Mouse (Mus musculus) MEL (cell line): ENCODE data around the gene Ednra.

ENCODE experiments used
- CTCF ChIP-seq, 3 experiments: IDR thresholded peaks in 2 of 3; conservative IDR thresholded peaks in 1 of 3; 2 replicates each; pipeline ENCODE4 v1.5.1; 2011 to 2012; ENCODE audit warnings: low read length in 3 of 3, low read depth in 2 of 3, mild to moderate bottlenecking in 2 of 3, improper control_type of control experiment in 1 of 3, inconsistent platforms in 1 of 3, mixed read lengths in 1 of 3, moderate library complexity in 1 of 3; ENCODE audit not compliant: control insufficient read depth in 1 of 3, insufficient read depth in 1 of 3, poor library complexity in 1 of 3, severe bottlenecking in 1 of 3
- MAX ChIP-seq: IDR thresholded peaks from 2 replicates; pipeline ENCODE4 v1.6.1; 2011; ENCODE audit warnings: low read length, improper control_type of control experiment
- POLR2A ChIP-seq, 2 experiments: IDR thresholded peaks; 2 replicates each; pipeline ENCODE4 v1.6.1; 2011 to 2012; ENCODE audit warnings: low read length in 2 of 2, mild to moderate bottlenecking in 2 of 2, control low read depth in 1 of 2, improper control_type of control experiment in 1 of 2, low read depth in 1 of 2, moderate library complexity in 1 of 2; ENCODE audit not compliant: control insufficient read depth in 1 of 2, insufficient read depth in 1 of 2, poor library complexity in 1 of 2
- ZKSCAN1 ChIP-seq: IDR thresholded peaks from 2 replicates; pipeline ENCODE4 v1.6.1; 2012; ENCODE audit warnings: low read depth, mild to moderate bottlenecking, inconsistent platforms, low read length, improper control_type of control experiment, moderate library complexity

DNA sequence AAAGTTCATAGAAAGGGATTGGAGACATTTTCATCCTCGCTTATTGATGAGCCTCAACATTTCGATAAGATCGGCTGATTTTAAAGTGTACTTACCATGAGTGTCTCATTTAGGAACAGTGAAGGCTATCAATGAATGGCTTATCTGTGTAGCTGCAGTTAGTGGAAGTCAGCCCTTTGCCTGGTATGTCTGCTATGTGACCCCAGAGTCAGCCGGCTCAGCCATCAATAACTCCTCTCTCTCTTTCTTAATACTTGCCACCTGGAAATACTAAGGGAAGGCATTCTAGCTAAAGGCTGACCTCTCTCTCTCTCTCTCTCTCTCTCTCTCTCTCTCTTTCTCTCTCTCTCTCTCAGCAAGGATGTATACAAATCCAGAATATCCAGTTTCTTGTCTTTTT is 52.2 kb downstream of the Ednra start:
- no peak for TF ChIP-seq ZKSCAN1
- no peak for TF ChIP-seq POLR2A (IDR thresholded peaks at IDR 0.05; ENCODE audit: control insufficient read depth in 1 of 2, insufficient read depth in 1 of 2, low read depth in 1 of 2, low read length in 2 of 2, poor library complexity in 1 of 2)
- no peak for TF ChIP-seq MAX
- no peak for TF ChIP-seq CTCF (IDR thresholded peaks at IDR 0.05 in 2 of 3, conservative IDR thresholded peaks at IDR 0.05 in 1 of 3; ENCODE audit: control insufficient read depth in 1 of 3, insufficient read depth in 1 of 3, low read depth in 2 of 3, low read length in 3 of 3, poor library complexity in 1 of 3, severe bottlenecking in 1 of 3)
